Mouse (Mus musculus) leukemia stem cell, adult 10-12 weeks (primary cell): ENCODE measurements around the gene Fli1. TPM values are rescaled to one million over a fixed set of nuclear protein-coding genes. Genes with fewer than 3 reads are reported as not detected.

Source experiments
- polyA plus RNA-seq: library from polyadenylated mRNA; stranded (reverse); fragments of >175 nt; gene quantifications from 2 replicates; pipeline ENCODE4 v1.2.3, GENCODE M21; 2012; ENCODE audit warnings: low replicate concordance

Gene Fli1
- polyA plus RNA-seq = 5.3 and 6.4 TPM in 2 replicates

GRCm38 (mm10) chr9:32542212-32543039 is at the start of gene Fli1:
Gene Fli1 (minus strand): TSS chr9:32542861.

Other genes starting within 250 kb of the Fli1 start
- gene Kcnj5, start 198.5 kb downstream of the Fli1 start, polyA plus RNA-seq = 0.03 TPM in 1 of 2 replicates, not detected in the other
- not detected in 2 replicates for gene Kcnj1, start 170.4 kb downstream of the Fli1 start, polyA plus RNA-seq
- 30.2 and 31.9 TPM in 2 replicates for gene Ets1, start 93.4 kb upstream of the Fli1 start, polyA plus RNA-seq